Mouse (Mus musculus) kidney, adult 2 months (tissue): Measurements from ENCODE around the gene Cd7.

Source experiments
- CTCF ChIP-seq: fragments of 200-500 bp; conservative IDR thresholded peaks from 2 replicates; pipeline ENCODE4 v1.5.1; 2011; ENCODE audit warnings: low read depth, mild to moderate bottlenecking, control low read depth, low read length, moderate library complexity, mixed read lengths; ENCODE audit not compliant: insufficient read depth, insufficient read length
- POLR2A ChIP-seq: fragments of 200-500 bp; IDR thresholded peaks from one replicate; pipeline ENCODE4 v1.6.1; 2011; ENCODE audit warnings: low read depth, low read length, control low read depth

DNA sequence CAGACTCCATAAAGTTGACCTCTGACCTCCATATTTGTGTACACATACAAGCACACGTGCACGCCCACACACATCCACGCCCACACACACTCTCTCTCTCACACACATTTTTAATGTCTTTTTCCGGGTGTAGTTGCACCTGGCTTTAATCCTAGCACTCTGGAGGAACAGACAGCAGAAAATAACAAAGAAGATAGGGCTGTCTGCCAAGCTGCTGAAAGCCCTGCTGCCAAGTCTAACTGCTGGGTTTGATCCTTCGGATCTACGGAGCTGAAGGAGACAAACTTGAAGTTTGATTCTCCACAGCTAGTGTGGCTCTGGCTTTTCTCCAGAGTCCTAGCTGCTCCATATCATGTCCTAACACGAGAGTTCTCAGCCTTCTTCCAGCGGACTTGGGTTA is 22.4 kb upstream of the Cd7 start:
- no peak for TF ChIP-seq CTCF
- TF ChIP-seq POLR2A: no peak
